Mouse (Mus musculus): Measurements from ENCODE around the gene Sacm1l. TPM values are rescaled to one million over a fixed set of nuclear protein-coding genes. Genes with fewer than 3 reads are reported as not detected.

The Sacm1l gene
- polyA plus RNA-seq, 1 experiment from 2014 or later: 44.0 TPM

DNA sequence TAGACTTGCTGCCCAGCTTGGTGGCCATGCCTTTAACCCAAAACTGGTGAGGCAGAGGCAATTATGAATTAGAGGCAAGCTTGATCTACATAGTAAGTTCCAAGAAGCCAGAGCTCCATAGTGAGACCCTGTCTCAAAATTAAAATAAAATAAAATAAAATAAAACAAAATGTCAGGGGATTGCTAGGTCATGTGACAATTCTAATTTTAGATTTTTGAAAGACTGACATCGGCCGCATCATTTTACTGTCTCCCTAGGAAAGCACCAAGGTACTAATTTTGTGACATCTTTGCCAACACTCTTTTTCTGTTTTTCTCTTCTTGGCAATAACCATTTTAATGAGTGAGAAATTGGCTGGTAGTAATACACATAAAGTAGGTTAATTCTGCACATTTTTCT lies 7.1 kb downstream of the Sacm1l start:
- H3K9me3 ChIP-seq (replicated peaks): no peaks in the 10 kb centered on the region
- H3K4me3 ChIP-seq: no peak overlapping the region
- WGBS: 95% methylated on average over 2 of the region's 2 CpGs
- no peaks in the 10 kb centered on the region for H3K36me3 ChIP-seq
- no peaks in the 10 kb centered on the region for H3K27me3 ChIP-seq (ENCODE audit: low read depth, poor library complexity, severe bottlenecking)
- DNase-seq (ENCODE audit: low spot score): no peak
- H3K27ac ChIP-seq (replicated peaks): no peak overlapping the region
- H3K4me1 ChIP-seq: peaks cover 5% of the 10 kb centered on the region

DNA sequence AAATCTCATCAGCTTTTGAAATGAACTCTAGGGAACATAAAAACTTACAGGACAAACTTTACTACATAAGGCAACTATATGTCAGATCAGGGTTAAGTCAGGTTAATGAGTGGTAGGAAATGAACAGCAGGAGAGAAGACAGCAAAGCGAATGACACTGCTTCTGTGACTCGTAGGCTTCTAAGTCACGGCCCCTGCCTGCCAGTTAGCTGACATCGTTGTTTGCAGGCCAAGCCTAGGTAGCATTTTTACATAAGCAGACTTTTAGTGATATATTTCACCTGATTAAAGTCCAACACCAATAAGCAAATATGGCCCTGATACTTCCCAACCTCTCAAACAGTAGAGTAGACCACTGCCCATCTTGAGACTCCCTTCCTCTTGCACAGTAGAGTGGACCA lies 8.6 kb downstream of the Sacm1l start:
- 77% methylated on average over 4 of the region's 4 CpGs for WGBS

DNA sequence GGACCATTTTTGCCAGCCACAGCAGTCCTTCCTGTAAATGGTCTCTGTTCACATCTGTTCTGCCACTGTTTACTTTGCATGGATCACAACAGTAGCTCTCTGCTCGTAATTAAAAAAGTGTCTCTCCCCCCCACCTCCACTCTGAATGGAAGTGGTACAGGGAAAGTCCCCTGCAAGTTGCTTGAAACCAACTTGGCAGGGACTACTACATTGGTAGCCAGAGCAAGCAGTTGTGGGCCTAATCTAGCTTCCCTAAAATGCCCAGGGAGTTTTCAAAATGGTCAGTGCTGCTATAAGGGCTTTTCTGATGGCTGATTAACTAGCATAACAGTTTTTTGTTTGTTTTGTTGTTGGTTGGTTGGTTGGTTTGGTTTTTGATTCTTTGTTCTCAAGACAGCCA lies 9.5 kb downstream of the Sacm1l start:
- Histone ChIP-seq H3K4me3 (no peak overlapping the region), H3K4me1 (no peaks in the 10 kb centered on the region), H3K36me3 (peaks cover 10% of the 10 kb centered on the region), H3K27ac (replicated peaks) (no peak overlapping the region), H3K27me3 (ENCODE audit: low read depth, poor library complexity, severe bottlenecking) (no peaks in the 10 kb centered on the region), H3K9me3 (replicated peaks) (no peaks in the 10 kb centered on the region)
- no peak for DNase-seq (ENCODE audit: low spot score)
- WGBS: 68% methylated on average over 1 of the region's 1 CpGs

More for the DNA sequence above, 8.6 kb downstream of the Sacm1l start:
- no peaks in the 10 kb centered on the region for H3K9me3 ChIP-seq (replicated peaks)
- no peaks in the 10 kb centered on the region for H3K4me1 ChIP-seq
- no peak overlapping the region for H3K4me3 ChIP-seq
- no peak overlapping the region for H3K27ac ChIP-seq (replicated peaks)
- no peak for DNase-seq (ENCODE audit: low spot score)
- H3K36me3 ChIP-seq: peaks cover 1% of the 10 kb centered on the region; the same call in 1 of the 2 replicates
- no peaks in the 10 kb centered on the region for H3K27me3 ChIP-seq (ENCODE audit: low read depth, poor library complexity, severe bottlenecking)

DNA sequence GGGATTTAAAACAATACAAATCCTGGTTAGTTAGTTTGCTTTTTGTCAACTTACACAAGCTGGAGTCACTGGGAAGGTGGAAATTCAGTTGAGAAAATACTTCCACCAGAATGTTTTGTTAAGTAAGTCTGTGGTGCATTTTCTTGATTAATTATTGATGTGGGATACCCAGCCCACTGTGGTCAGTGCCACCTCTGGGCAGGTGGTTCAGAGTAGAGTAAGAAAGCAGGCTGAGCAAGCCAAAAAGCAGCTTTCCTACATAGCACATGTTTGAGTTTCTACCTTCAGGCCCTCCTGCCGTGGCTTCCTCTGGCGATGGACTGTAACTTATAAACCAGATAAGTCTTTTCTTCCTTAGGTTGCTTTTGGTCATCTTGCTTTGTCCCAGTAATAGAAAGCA lies 10.3 kb downstream of the Sacm1l start:
- no peaks in the 10 kb centered on the region for H3K9me3 ChIP-seq (replicated peaks)
- peaks cover 11% of the 10 kb centered on the region for H3K36me3 ChIP-seq
- H3K27ac ChIP-seq (replicated peaks): no peak overlapping the region
- no peak overlapping the region for H3K4me3 ChIP-seq
- no peaks in the 10 kb centered on the region for H3K27me3 ChIP-seq (ENCODE audit: low read depth, poor library complexity, severe bottlenecking)
- DNase-seq (ENCODE audit: low spot score): no peak
- no peaks in the 10 kb centered on the region for H3K4me1 ChIP-seq
- WGBS: 89% methylated on average over 2 of the region's 2 CpGs

DNA sequence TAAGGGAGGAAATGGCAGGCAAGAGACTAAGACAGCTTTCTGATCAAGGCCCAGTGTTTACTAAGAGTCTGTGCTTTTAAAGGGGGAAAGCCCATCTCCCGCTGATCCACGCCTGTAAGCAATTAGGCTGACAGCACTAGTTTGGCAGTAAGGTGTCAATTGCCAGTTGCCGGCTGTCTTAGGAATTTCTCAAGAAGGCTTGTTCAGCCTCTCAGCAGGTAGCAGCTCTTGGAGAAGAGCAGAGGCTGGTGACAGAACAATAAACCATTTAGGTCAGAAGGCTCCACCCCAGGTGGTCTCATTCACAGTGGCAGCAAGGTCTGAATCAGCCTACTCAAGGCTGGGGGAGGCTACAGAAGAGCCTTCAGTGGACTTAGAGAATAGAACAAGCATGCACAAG lies 25.0 kb downstream of the Sacm1l start:
- peaks cover 90% of the 10 kb centered on the region for H3K36me3 ChIP-seq
- H3K27me3 ChIP-seq (ENCODE audit: low read depth, poor library complexity, severe bottlenecking): no peaks in the 10 kb centered on the region
- H3K27ac ChIP-seq (replicated peaks): no peak overlapping the region
- no peaks in the 10 kb centered on the region for H3K9me3 ChIP-seq (replicated peaks)
- DNase-seq (ENCODE audit: low spot score): peak; percentile 46
- H3K4me3 ChIP-seq: no peak overlapping the region
- WGBS: 6% methylated on average over 3 of the region's 3 CpGs
- peaks cover 8% of the 10 kb centered on the region for H3K4me1 ChIP-seq

DNA sequence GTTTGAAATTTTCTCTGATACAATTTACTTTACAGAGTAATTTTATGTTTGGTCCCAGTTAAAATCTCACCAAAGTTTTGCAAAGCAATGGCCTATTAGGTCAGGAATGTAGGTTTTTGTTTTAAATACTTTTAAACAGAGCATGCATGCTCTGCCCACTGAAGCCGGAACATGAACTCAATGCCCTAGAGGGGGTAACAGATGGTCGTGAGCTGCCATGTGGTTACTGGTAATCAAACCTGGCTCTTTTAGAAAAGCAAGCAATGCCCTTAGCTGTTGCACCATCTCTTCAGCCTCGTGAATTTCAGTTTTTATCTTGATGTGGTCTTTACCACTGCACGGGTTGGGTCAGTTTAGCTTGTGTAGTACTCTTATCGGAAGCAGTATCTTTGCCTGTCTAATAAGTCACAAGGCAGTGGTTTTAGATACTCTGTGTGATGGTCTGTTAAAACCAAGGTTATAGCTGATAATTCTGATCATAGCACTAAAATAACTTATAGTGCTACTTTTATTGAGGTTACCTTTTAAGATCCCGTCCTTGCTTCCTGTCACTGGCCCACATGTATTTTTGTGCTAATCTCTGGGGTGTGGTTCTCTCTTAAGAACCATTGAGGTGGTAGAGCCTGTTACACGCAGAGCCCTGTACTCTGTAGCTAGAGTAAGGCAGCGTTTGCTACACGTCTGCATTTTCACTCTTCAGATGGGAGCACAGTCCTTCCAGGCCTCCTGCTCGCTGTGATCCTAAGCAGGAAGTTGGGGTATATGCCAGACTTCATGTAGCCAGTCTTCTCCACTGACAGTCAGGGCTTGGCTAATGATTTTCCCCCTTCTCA lies 48.0 kb downstream of the Sacm1l start:
- Histone ChIP-seq H3K9me3 (replicated peaks) (no peaks in the 10 kb centered on the region), H3K4me3 (no peak overlapping the region), H3K36me3 (peaks cover 30% of the 10 kb centered on the region), H3K4me1 (no peaks in the 10 kb centered on the region), H3K27me3 (ENCODE audit: low read depth, poor library complexity, severe bottlenecking) (no peaks in the 10 kb centered on the region), H3K27ac (replicated peaks) (no peak overlapping the region)
- DNase-seq (ENCODE audit: low spot score): no peak
- 90% methylated on average over 10 of the region's 10 CpGs for WGBS

DNA sequence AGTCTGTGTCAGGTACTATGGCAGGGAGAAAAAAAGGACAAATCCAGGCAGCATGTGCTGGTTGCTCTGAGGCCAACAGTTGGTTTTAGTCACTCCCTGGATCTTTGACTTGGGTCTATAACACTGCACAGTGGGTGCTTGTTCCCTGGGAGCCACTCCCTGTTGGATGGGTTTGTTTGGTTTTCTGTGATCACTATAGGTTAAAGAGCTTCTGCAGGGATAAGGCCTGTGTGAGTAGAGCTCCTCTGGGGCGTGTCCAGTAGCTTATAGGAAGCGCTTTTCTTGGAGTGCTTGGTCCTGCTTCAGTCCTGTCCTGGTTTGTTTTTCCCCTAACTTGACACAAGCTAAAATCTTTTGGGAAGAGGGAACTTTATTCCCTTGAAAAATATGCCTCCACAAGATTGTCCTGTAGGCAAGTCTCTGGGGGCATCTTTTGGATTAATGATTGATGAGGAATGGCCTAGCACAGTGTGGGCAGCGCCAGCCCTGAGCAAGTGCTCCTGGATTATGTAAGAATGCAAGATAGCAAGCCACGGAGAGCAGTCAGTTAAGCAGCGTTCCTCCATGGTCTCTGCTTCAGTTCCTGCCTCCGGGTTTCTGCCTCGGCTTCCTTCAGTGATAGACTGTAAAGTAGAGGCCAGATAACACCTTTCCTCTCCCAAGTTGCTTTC lies 59.8 kb downstream of the Sacm1l start:
- 87% methylated on average over 7 of the region's 7 CpGs for WGBS
- H3K36me3 ChIP-seq: peaks cover 57% of the 10 kb centered on the region
- no peaks in the 10 kb centered on the region for H3K4me1 ChIP-seq

DNA sequence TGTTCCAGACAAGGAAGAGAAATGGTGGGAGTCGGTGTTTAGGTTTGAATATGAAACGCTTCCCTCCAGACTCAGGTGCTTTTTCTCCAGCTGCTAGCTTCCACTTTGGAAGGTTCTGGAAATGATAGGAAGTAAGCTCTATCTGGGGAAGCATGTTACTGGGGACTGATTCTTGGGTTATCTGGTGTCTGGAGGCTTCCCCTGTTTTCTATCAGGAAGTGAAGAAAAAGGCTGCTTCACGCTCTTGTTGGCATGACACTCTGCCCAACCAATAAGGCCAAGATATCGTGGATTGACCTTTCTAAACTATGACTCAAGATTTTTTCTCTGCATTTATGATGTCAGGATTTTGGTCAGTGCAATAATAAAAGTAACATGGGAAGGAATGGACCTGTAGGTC lies 65.6 kb downstream of the Sacm1l start:
- Histone ChIP-seq H3K9me3 (replicated peaks) (no peaks in the 10 kb centered on the region), H3K27ac (replicated peaks) (no peak overlapping the region), H3K4me1 (no peaks in the 10 kb centered on the region), H3K27me3 (ENCODE audit: low read depth, poor library complexity, severe bottlenecking) (no peaks in the 10 kb centered on the region), H3K4me3 (no peak overlapping the region), H3K36me3 (peaks cover 25% of the 10 kb centered on the region)
- 96% methylated on average over 4 of the region's 4 CpGs for WGBS
- no peak for DNase-seq (ENCODE audit: low spot score)

More for the DNA sequence above, 59.8 kb downstream of the Sacm1l start:
- no peak overlapping the region for H3K27ac ChIP-seq (replicated peaks)
- H3K4me3 ChIP-seq: no peak overlapping the region
- no peaks in the 10 kb centered on the region for H3K9me3 ChIP-seq (replicated peaks)
- H3K27me3 ChIP-seq (ENCODE audit: low read depth, poor library complexity, severe bottlenecking): no peaks in the 10 kb centered on the region
- no peak for DNase-seq (ENCODE audit: low spot score)

DNA sequence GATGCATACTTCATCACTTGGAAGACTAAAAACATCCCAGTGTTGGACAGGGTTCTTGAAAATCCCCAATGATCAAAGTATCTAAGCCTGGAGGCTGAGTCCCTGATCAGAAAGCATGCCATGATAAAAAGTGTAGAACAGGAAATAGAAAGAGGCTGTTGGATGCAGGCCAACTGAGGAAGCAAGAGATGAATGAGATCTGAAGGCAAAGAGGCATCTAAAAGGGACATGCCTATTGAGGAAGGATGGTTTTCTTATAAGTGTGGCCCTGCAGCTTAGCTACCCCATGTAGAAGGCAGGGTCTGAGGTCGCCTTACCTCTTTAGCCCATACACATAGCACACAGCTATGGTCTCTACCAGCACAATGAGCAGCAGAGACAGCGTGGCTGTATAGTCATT lies 67.4 kb downstream of the Sacm1l start:
- 92% methylated on average over 2 of the region's 2 CpGs for WGBS
- H3K9me3 ChIP-seq (replicated peaks): no peaks in the 10 kb centered on the region
- DNase-seq (ENCODE audit: low spot score): no peak
- H3K4me1 ChIP-seq: no peaks in the 10 kb centered on the region
- H3K4me3 ChIP-seq: no peak overlapping the region
- H3K36me3 ChIP-seq: peaks cover 21% of the 10 kb centered on the region
- no peaks in the 10 kb centered on the region for H3K27me3 ChIP-seq (ENCODE audit: low read depth, poor library complexity, severe bottlenecking)
- H3K27ac ChIP-seq (replicated peaks): no peak overlapping the region

DNA sequence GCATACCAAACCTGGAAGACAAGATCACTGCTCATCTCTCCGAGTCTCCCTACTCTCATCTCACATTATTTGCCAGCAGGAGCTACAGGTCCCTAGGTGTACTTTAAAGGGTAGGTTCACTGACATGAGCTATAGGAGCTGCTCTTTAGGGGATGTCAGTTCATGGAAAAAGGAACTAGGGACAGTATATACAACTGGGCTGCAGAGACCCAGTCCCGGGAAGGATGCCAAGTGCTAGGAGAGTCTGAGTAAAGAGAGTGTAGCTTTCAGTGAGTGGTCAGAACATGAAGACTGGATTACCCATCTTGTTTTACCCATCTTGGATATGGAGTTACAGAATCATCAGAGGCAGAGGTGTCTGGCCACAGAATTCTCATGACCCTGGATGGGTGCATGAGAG lies 67.8 kb downstream of the Sacm1l start:
- WGBS: 89% methylated on average over 2 of the region's 2 CpGs
- H3K27ac ChIP-seq (replicated peaks): no peak overlapping the region
- no peak for DNase-seq (ENCODE audit: low spot score)
- peaks cover 21% of the 10 kb centered on the region for H3K36me3 ChIP-seq
- H3K4me3 ChIP-seq: no peak overlapping the region
- H3K4me1 ChIP-seq: no peaks in the 10 kb centered on the region
- H3K9me3 ChIP-seq (replicated peaks): no peaks in the 10 kb centered on the region
- H3K27me3 ChIP-seq (ENCODE audit: low read depth, poor library complexity, severe bottlenecking): no peaks in the 10 kb centered on the region

DNA sequence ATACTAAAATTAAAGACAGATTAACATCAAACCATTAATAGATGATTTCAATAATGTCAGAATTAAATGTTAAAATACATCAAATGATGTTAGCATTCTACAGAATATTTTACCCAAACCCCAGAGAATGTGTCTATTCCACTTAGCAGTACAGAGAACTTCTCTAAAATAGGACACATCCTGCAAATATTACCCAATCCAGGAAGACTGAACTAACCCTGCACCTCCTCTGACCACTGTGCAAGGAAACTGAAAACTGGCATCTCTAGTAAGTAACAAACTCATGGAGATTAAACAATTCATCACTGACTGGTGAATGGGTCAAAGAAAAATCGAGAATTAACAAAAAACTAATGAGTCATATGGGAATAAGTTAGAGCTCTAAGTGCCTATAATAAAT lies 72.0 kb downstream of the Sacm1l start:
- WGBS: 91% methylated on average over 1 of the region's 1 CpGs
- H3K27ac ChIP-seq (replicated peaks): no peak overlapping the region
- H3K36me3 ChIP-seq: no peaks in the 10 kb centered on the region
- H3K27me3 ChIP-seq (ENCODE audit: low read depth, poor library complexity, severe bottlenecking): no peaks in the 10 kb centered on the region
- no peak for DNase-seq (ENCODE audit: low spot score)
- H3K9me3 ChIP-seq (replicated peaks): no peaks in the 10 kb centered on the region
- no peak overlapping the region for H3K4me3 ChIP-seq
- no peaks in the 10 kb centered on the region for H3K4me1 ChIP-seq

DNA sequence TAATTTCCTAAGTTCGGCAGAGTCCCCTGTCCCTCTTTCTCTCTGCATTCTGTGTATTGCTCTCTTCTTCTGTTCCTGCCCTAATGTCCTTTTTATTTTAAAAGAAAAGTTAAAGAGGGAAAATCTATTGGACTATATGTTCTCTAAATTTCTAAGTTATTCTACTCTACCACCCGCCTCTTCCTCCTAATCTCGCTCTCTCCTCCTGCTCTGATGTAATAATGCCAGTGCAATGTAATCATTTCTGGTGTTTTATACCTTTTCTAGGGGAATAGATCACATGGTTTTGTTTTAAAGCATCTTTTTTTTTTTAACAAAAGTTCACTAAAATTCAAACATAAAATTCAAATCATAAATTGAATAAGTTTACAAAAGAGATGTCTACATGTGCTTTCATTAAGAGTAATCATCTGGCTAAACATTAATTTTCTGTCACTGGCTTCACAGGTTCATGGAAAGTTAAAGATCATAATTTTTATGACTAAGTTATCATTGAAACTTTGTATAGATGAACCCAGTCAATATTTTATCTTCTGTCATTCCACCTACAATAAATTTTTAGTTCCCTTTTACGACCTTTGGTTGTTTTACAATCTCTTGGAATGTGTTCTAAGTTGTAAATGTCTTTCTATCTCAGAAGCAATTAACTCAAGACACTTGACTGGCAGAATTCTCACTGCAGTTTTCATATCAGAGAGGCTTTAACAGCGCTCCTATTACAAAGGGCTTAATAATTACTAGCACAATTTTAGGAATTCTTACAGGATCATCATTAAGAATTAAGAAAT lies 90.9 kb downstream of the Sacm1l start:
- DNase-seq (ENCODE audit: low spot score): no peak
- H3K27me3 ChIP-seq (ENCODE audit: low read depth, poor library complexity, severe bottlenecking): no peaks in the 10 kb centered on the region
- no peaks in the 10 kb centered on the region for H3K9me3 ChIP-seq (replicated peaks)
- H3K27ac ChIP-seq (replicated peaks): no peak overlapping the region
- H3K4me3 ChIP-seq: no peak overlapping the region
- H3K4me1 ChIP-seq: no peaks in the 10 kb centered on the region
- no peaks in the 10 kb centered on the region for H3K36me3 ChIP-seq
- WGBS: 89% methylated on average over 5 of the region's 5 CpGs

DNA sequence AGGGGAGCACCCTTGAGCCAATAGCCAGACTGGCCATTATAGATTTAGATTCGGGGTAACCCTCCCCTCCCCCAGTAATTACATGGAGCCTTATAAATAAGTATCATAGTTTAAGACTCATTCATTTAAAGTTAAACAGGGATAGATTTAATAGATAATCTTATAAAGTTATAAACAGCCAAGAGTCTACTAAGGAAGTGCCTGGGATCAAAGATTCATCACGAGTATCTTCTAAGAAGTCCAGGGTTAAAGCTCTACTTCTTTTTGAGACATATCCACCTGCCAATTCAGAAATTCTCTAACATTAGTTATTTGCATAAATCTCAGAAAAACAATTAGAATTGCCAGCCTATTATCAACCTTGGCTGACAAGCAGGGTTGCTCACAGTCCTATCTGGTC lies 95.2 kb downstream of the Sacm1l start:
- Histone ChIP-seq H3K4me1 (no peaks in the 10 kb centered on the region), H3K36me3 (no peaks in the 10 kb centered on the region), H3K4me3 (no peak overlapping the region), H3K27me3 (ENCODE audit: low read depth, poor library complexity, severe bottlenecking) (no peaks in the 10 kb centered on the region), H3K9me3 (replicated peaks) (no peaks in the 10 kb centered on the region), H3K27ac (replicated peaks) (no peak overlapping the region)
- DNase-seq (ENCODE audit: low spot score): no peak
- 92% methylated on average over 2 of the region's 2 CpGs for WGBS

Measured in midbrain, embryonic 10.5 days (tissue).